Mouse (Mus musculus) liver, embryonic 16.5 days (tissue): ENCODE measurements around the gene Kcnn1. TPM values are rescaled to one million over a fixed set of nuclear protein-coding genes. Genes with fewer than 3 reads are reported as not detected.

Experiments
- ATAC-seq: fragments of 200-750 bp; cut with Nextera tagmentation; 2 replicates; pipeline ENCODE4 v1.8.0; 2017; ENCODE audit warnings: low read depth, mild to moderate bottlenecking, moderate number of reproducible peaks, moderate library complexity
- H3K27ac ChIP-seq: fragments of 300-500 bp; sonication (generic); 2 replicates; pipeline ENCODE4 v1.5.1; 2014; ENCODE audit warnings: mild to moderate bottlenecking, low read length
- H3K27me3 ChIP-seq: fragments of 300-500 bp; sonication (generic); 2 replicates; pipeline ENCODE4 v1.6.1; 2014; ENCODE audit warnings: low read depth, low read length, mixed read lengths; ENCODE audit not compliant: control insufficient read depth, insufficient read depth
- H3K36me3 ChIP-seq: fragments of 300-500 bp; sonication (generic); 2 replicates; pipeline ENCODE4 v1.6.1; 2014; ENCODE audit warnings: mild to moderate bottlenecking; ENCODE audit not compliant: control insufficient read depth, insufficient read depth
- H3K4me1 ChIP-seq: fragments of 300-500 bp; sonication (generic); 2 replicates; pipeline ENCODE4 v1.6.1; 2014; ENCODE audit warnings: low read depth, low read length, mixed read lengths; ENCODE audit not compliant: control insufficient read depth
- H3K4me2 ChIP-seq: fragments of 300-500 bp; sonication (generic); 2 replicates; pipeline ENCODE4 v1.6.1; 2014; ENCODE audit warnings: low read depth, low read length, mixed read lengths
- H3K4me3 ChIP-seq: fragments of 300-500 bp; sonication (generic); 2 replicates; pipeline ENCODE4 v1.5.1; 2014; ENCODE audit warnings: low read depth, mild to moderate bottlenecking, low read length
- H3K9ac ChIP-seq: fragments of 300-500 bp; sonication (generic); 2 replicates; pipeline ENCODE4 v1.6.1; 2014; ENCODE audit warnings: low read depth, low read length
- H3K9me3 ChIP-seq: fragments of 300-500 bp; sonication (generic); replicated peaks from 2 replicates; pipeline ENCODE4 v1.6.1; 2016; ENCODE audit warnings: low read length; ENCODE audit not compliant: control insufficient read depth
- WGBS: fragments of 180-500 bp; shearing (Covaris S2); extraction: QIAGEN DNeasy Blood & Tissue Kit; methylation state at CpG from one replicate; pipeline ENCODE4 v1.1.7; 2014; ENCODE audit not compliant: insufficient replicate concordance; 5-methylcytosine and 5-hydroxymethylcytosine counted together
- polyA plus RNA-seq: library from polyadenylated mRNA; unstranded; fragments of >200 nt; fragmentation: Nextera tagmentation; extraction: Ambion mirVana; gene quantifications from 2 replicates; pipeline ENCODE4 v1.2.1, GENCODE M21; 2015

The Kcnn1 gene
- polyA plus RNA-seq, 1 experiment from 2014 or later = 0.46 TPM

GRCm38 (mm10) chr8:70850947-70851346 is 12.1 kb downstream of the Kcnn1 start:
- H3K27me3 ChIP-seq = peaks cover 18% of the 10 kb centered on the region

GRCm38 (mm10) chr8:70850132-70850845 is 12.8 kb downstream of the Kcnn1 start:
- H3K4me2 ChIP-seq = no peak overlapping the region
- peaks cover 15% of the 10 kb centered on the region for H3K4me1 ChIP-seq
- H3K9me3 ChIP-seq = no peaks in the 10 kb centered on the region
- H3K9ac ChIP-seq = no peak overlapping the region
- peaks cover 12% of the 10 kb centered on the region for H3K27me3 ChIP-seq
- H3K4me3 ChIP-seq = no peak overlapping the region
- WGBS = 54% methylated on average over 7 of the region's 7 CpGs
- no peak overlapping the region for H3K27ac ChIP-seq
- H3K36me3 ChIP-seq = no peaks in the 10 kb centered on the region
- ATAC-seq = no peak

More at GRCm38 (mm10) chr8:70850947-70851346, 12.1 kb downstream of the Kcnn1 start:
- no peak overlapping the region for H3K4me2 ChIP-seq
- no peak for ATAC-seq
- WGBS = 64% methylated on average over 4 of the region's 4 CpGs
- no peaks in the 10 kb centered on the region for H3K9me3 ChIP-seq
- H3K27ac ChIP-seq = no peak overlapping the region
- H3K36me3 ChIP-seq = no peaks in the 10 kb centered on the region
- H3K9ac ChIP-seq = no peak overlapping the region
- H3K4me3 ChIP-seq = no peak overlapping the region
- H3K4me1 ChIP-seq = peaks cover 13% of the 10 kb centered on the region

- H3K9ac ChIP-seq = no peak overlapping the region
- no peaks in the 10 kb centered on the region for H3K9me3 ChIP-seq
- ATAC-seq = no peak
- no peaks in the 10 kb centered on the region for H3K36me3 ChIP-seq
- no peak overlapping the region for H3K4me2 ChIP-seq
- WGBS = 61% methylated on average over 3 of the region's 3 CpGs
- peaks cover 8% of the 10 kb centered on the region; the same call in 1 of the 2 replicates for H3K27me3 ChIP-seq
- peaks cover 22% of the 10 kb centered on the region for H3K4me1 ChIP-seq
- no peak overlapping the region for H3K4me3 ChIP-seq
- no peak overlapping the region for H3K27ac ChIP-seq
Measured at GRCm38 (mm10) chr8:70849333-70849990, 13.6 kb downstream of the Kcnn1 start.

- Histone ChIP-seq H3K27ac (no peak overlapping the region), H3K36me3 (no peaks in the 10 kb centered on the region), H3K4me2 (no peak overlapping the region), H3K27me3 (peaks cover 8% of the 10 kb centered on the region; the same call in 1 of the 2 replicates), H3K4me1 (peaks cover 45% of the 10 kb centered on the region), H3K4me3 (no peak overlapping the region), H3K9me3 (no peaks in the 10 kb centered on the region), H3K9ac (no peak overlapping the region)
- 49% methylated on average over 15 of the region's 15 CpGs for WGBS
- no peak for ATAC-seq
Measured at GRCm38 (mm10) chr8:70846371-70847154, 16.5 kb downstream of the Kcnn1 start.

- peak overlapping the region; percentile 97 for H3K27ac ChIP-seq
- H3K36me3 ChIP-seq = no peaks in the 10 kb centered on the region
- H3K4me1 ChIP-seq = peaks cover 55% of the 10 kb centered on the region
- no peaks in the 10 kb centered on the region for H3K9me3 ChIP-seq
- 50% methylated on average over 5 of the region's 5 CpGs for WGBS
- H3K9ac ChIP-seq = peak overlapping the region; percentile 14; the same call in 1 of the 2 replicates
- H3K4me3 ChIP-seq = no peak overlapping the region
- ATAC-seq = no peak
- H3K4me2 ChIP-seq = no peak overlapping the region
- H3K27me3 ChIP-seq = peaks cover 8% of the 10 kb centered on the region; the same call in 1 of the 2 replicates
Measured at GRCm38 (mm10) chr8:70845108-70845507, 17.9 kb downstream of the Kcnn1 start.

- no peak for ATAC-seq
- H3K9ac ChIP-seq = peak overlapping the region; percentile 91
- peaks cover 58% of the 10 kb centered on the region for H3K4me1 ChIP-seq
- H3K27me3 ChIP-seq = peaks cover 8% of the 10 kb centered on the region; the same call in 1 of the 2 replicates
- WGBS = 2% methylated on average over 6 of the region's 6 CpGs
- H3K9me3 ChIP-seq = no peaks in the 10 kb centered on the region
- H3K4me3 ChIP-seq = no peak overlapping the region
- no peaks in the 10 kb centered on the region for H3K36me3 ChIP-seq
- H3K27ac ChIP-seq = peak overlapping the region; percentile 97
- peak overlapping the region; percentile 85 for H3K4me2 ChIP-seq
Measured at GRCm38 (mm10) chr8:70844523-70844922, 18.5 kb downstream of the Kcnn1 start.

GRCm38 (mm10) chr8:70843941-70844340 is 19.1 kb downstream of the Kcnn1 start:
- peak overlapping the region; percentile 97 for H3K27ac ChIP-seq

GRCm38 (mm10) chr8:70843214-70843773 is 19.8 kb downstream of the Kcnn1 start:
- Histone ChIP-seq H3K36me3 (no peaks in the 10 kb centered on the region), H3K9me3 (no peaks in the 10 kb centered on the region), H3K4me3 (peak overlapping the region; percentile 72), H3K9ac (peak overlapping the region; percentile 91), H3K4me1 (peaks cover 61% of the 10 kb centered on the region), H3K4me2 (peak overlapping the region; percentile 85), H3K27ac (peak overlapping the region; percentile 97), H3K27me3 (peaks cover 5% of the 10 kb centered on the region; the same call in 1 of the 2 replicates)
- ATAC-seq = peak; percentile 52
- 21% methylated on average over 5 of the region's 5 CpGs for WGBS

More at GRCm38 (mm10) chr8:70843941-70844340, 19.1 kb downstream of the Kcnn1 start:
- no peaks in the 10 kb centered on the region for H3K9me3 ChIP-seq
- no peak for ATAC-seq
- WGBS = 70% methylated on average over 8 of the region's 8 CpGs
- H3K9ac ChIP-seq = peak overlapping the region; percentile 91
- H3K36me3 ChIP-seq = no peaks in the 10 kb centered on the region
- H3K4me2 ChIP-seq = peak overlapping the region; percentile 85
- H3K27me3 ChIP-seq = peaks cover 8% of the 10 kb centered on the region; the same call in 1 of the 2 replicates
- H3K4me1 ChIP-seq = peaks cover 58% of the 10 kb centered on the region
- peak overlapping the region; percentile 72 for H3K4me3 ChIP-seq
